Comparison of ENCODE assay signal across 35 mouse cellular contexts in genomic region chr2:58149983-58150405, GRCm38 (mm10). TPM values are rescaled to one million over a fixed set of nuclear protein-coding genes. Genes with fewer than 3 reads are reported as not detected.
DNase-seq lines count a peak whose midpoint lies in the region; ATAC-seq and TF ChIP-seq lines count a peak whose summit lies in the region.
"Had no signal": no experiment of that assay in that cellular context is flagged by ENCODE, and none has a peak within 500 bp of the region (broad histone marks: within the 10 kb centered on the region; RNA-seq: fewer than 3 reads in every experiment).

No protein-coding gene starts in this region.

- TF ChIP-seq EP300 in heart, adult 2 months (IDR thresholded peaks at IDR 0.05; ENCODE audit: insufficient read depth, low read depth, low read length) = no peak

- no peaks in the 10 kb centered on the region for H3K27me3 ChIP-seq in spleen, adult 2 months (ENCODE audit: control insufficient read depth, insufficient read depth, low read length)
- no peaks in the 10 kb centered on the region for H3K27me3 ChIP-seq in heart, adult 2 months (ENCODE audit: control insufficient read depth, insufficient read depth, low read length)
- no peaks in the 10 kb centered on the region for H3K27me3 ChIP-seq in heart, embryonic 12.5 days (replicated peaks)
- H3K27me3 ChIP-seq: heart, embryonic 15.5 days; limb, embryonic 15.5 days; liver, embryonic 13.5 days; neural tube, embryonic 13.5 days; stomach, embryonic 15.5 days had no signal

- H3K4me2 ChIP-seq in heart, embryonic 12.5 days = no peak overlapping the region
- H3K4me2 ChIP-seq: heart, embryonic 15.5 days; limb, embryonic 15.5 days; liver, embryonic 13.5 days; midbrain, embryonic 11.5 days; neural tube, embryonic 13.5 days; stomach, embryonic 15.5 days had no signal

- no peak for TF ChIP-seq CTCF in spleen, adult 2 months (IDR thresholded peaks at IDR 0.05; ENCODE audit: extremely low read depth, insufficient read depth, insufficient read length, insufficient replicate concordance)
- TF ChIP-seq CTCF in heart, adult 2 months (IDR thresholded peaks at IDR 0.05) = no peak

- H3K9ac ChIP-seq in heart, adult 2 months (ENCODE audit: low read depth, low read length) = no peak overlapping the region
- H3K9ac ChIP-seq in heart, embryonic 12.5 days = no peak overlapping the region
- H3K9ac ChIP-seq: heart, embryonic 15.5 days; limb, embryonic 15.5 days; liver, embryonic 13.5 days; neural tube, embryonic 13.5 days; stomach, embryonic 15.5 days had no signal

- H3K79me2 ChIP-seq in heart, adult 2 months (replicated peaks; ENCODE audit: control insufficient read depth, insufficient read depth, low read length) = no peaks in the 10 kb centered on the region

- TF ChIP-seq POLR2A in spleen, adult 2 months (IDR thresholded peaks at IDR 0.05; ENCODE audit: low read depth, low read length) = no peak
- no peak for TF ChIP-seq POLR2A in heart, adult 2 months (IDR thresholded peaks at IDR 0.05; ENCODE audit: insufficient read depth, low read depth, low read length)

- peaks cover 36% of the 10 kb centered on the region for H3K36me3 ChIP-seq in spleen, adult 2 months (ENCODE audit: control insufficient read depth, insufficient read depth, low read length)
- H3K36me3 ChIP-seq in heart, adult 2 months (ENCODE audit: control insufficient read depth, insufficient read depth, low read length) = no peaks in the 10 kb centered on the region
- H3K36me3 ChIP-seq in heart, embryonic 12.5 days = no peaks in the 10 kb centered on the region
- H3K36me3 ChIP-seq: G1E; heart, embryonic 15.5 days; limb, embryonic 10.5 days; limb, embryonic 15.5 days; liver, embryonic 13.5 days; neural tube, embryonic 13.5 days; stomach, embryonic 15.5 days had no signal

- 18% methylated on average over 7 of the region's 7 CpGs for WGBS in spleen, adult 2 months
- 83% methylated on average over 7 of the region's 7 CpGs for WGBS in heart, adult 2 months
- 76% methylated on average over 7 of the region's 7 CpGs for WGBS in heart, embryonic 12.5 days

- intact Hi-C loops in heart, adult 2 months (cut with DNase I) = no loop called here

- peak; percentile 8 for ATAC-seq in activated CD4-positive, CD25-positive, alpha-beta regulatory T cell, adult 4 months
- ATAC-seq in megakaryocyte, adult 5-6 weeks (ENCODE audit: poor library complexity, severe bottlenecking) = peak; percentile 68
- ATAC-seq in heart, embryonic 12.5 days (ENCODE audit: insufficient number of reproducible peaks, low FRiP score) = no peak
- ATAC-seq: forebrain, embryonic 16.5 days; hindbrain, postnatal 0 days; intestine, postnatal 0 days; lung, postnatal 0 days; midbrain, embryonic 16.5 days had no signal

- H3K4me3 ChIP-seq in spleen, adult 2 months (ENCODE audit: extremely low read depth, insufficient read depth, insufficient read length) = no peak overlapping the region
- no peak overlapping the region for H3K4me3 ChIP-seq in heart, adult 2 months
- no peak overlapping the region for H3K4me3 ChIP-seq in heart, embryonic 12.5 days
- H3K4me3 ChIP-seq: erythroblast, embryonic 14.5 days; gastrocnemius, adult 2 months; heart, embryonic 15.5 days; limb, embryonic 10.5 days; limb, embryonic 15.5 days; liver, embryonic 13.5 days; myocyte; neural tube, embryonic 13.5 days; stomach, embryonic 15.5 days had no signal

- H3K9me3 ChIP-seq in heart, embryonic 12.5 days (replicated peaks) = no peaks in the 10 kb centered on the region
- H3K9me3 ChIP-seq: heart, embryonic 15.5 days; limb, embryonic 10.5 days; limb, embryonic 15.5 days; liver, embryonic 13.5 days; neural tube, embryonic 13.5 days; stomach, embryonic 15.5 days had no signal

- peak overlapping the region; percentile 84; the same call in 1 of the 2 replicates for H3K27ac ChIP-seq in spleen, adult 2 months (ENCODE audit: insufficient read depth, low read length)
- H3K27ac ChIP-seq in heart, adult 2 months = no peak overlapping the region
- no peak overlapping the region for H3K27ac ChIP-seq in heart, embryonic 12.5 days (ENCODE audit: poor library complexity, severe bottlenecking)
- H3K27ac ChIP-seq: gastrocnemius, adult 2 months; heart, embryonic 15.5 days; hindbrain, postnatal 0 days; limb, embryonic 10.5 days; limb, embryonic 15.5 days; liver, embryonic 13.5 days; neural tube, embryonic 13.5 days; stomach, embryonic 15.5 days had no signal

- H3K4me1 ChIP-seq in spleen, adult 2 months (ENCODE audit: control insufficient read depth, insufficient read depth, insufficient read length) = peaks cover 11% of the 10 kb centered on the region
- H3K4me1 ChIP-seq in heart, adult 2 months (ENCODE audit: control insufficient read depth, insufficient read depth, low read length) = no peaks in the 10 kb centered on the region
- no peaks in the 10 kb centered on the region for H3K4me1 ChIP-seq in heart, embryonic 12.5 days (replicated peaks)
- H3K4me1 ChIP-seq: heart, embryonic 15.5 days; limb, embryonic 10.5 days; limb, embryonic 15.5 days; neural tube, embryonic 13.5 days; stomach, embryonic 15.5 days had no signal

- peak in 1 of 2 experiments; percentile 83 for DNase-seq in spleen, adult 2 months (ENCODE audit: low read depth in 1 of 2, low spot score in 2 of 2)
- DNase-seq in spleen, postnatal 4 days (ENCODE audit: low spot score in 2 of 2) = no peak
- DNase-seq in heart, adult 2 months = no peak
- DNase-seq in lung, postnatal 14 days = no peak
- no peak for DNase-seq in ovary, postnatal 36 days (ENCODE audit: low spot score)
- DNase-seq: adrenal gland, postnatal 14 days; cerebellum, adult 11 months; cerebellum, adult 9-10 months; gastrocnemius, adult 2 months; gastrocnemius, postnatal 36 days; kidney, adult 9 months; kidney, postnatal 14 days; layer of hippocampus, adult 9-11 months; liver, embryonic 13.5 days; lung, adult 18-20 months; retina, postnatal 1 day; right cerebral cortex, postnatal 14 days; thymus, postnatal 36 days had no signal

RNA-seq across cellular contexts. Expression of gene Cytip, which starts 45.3 kb away (rescaled TPM):
- 152 and 254 TPM in 2 replicates for polyA plus RNA-seq in spleen, adult 2 months (2012; rRNA removed)
- 100 to 1,000 TPM; 474 to 522 TPM for polyA plus RNA-seq in activated CD4-positive, CD25-positive, alpha-beta regulatory T cell, adult 4 months (2017; shearing (Covaris generic))
- total RNA-seq in megakaryocyte, adult 5-6 weeks (2015) = 125 and 144 TPM in 2 replicates
- 285 and 325 TPM in 2 replicates for total RNA-seq in megakaryocyte, adult 5-6 weeks (2017)
- 1 to 10 TPM; 1.3 to 2.5 TPM for total RNA-seq in heart, adult 2 months (2021)
- 2.9 and 5.7 TPM in 2 replicates for polyA plus RNA-seq in heart, adult 2 months (2012; rRNA removed)
- 0.14 and 0.27 TPM in 2 replicates for polyA plus RNA-seq in heart, embryonic 12.5 days (2016; fragmentation: Nextera tagmentation; extraction: Ambion mirVana)
- total RNA-seq: hindbrain, postnatal 0 days had no signal
- polyA plus RNA-seq: erythroblast, embryonic 14.5 days; G1E had no signal

Comparison
In these comparisons a context has a peak if more than half of its experiments do, and no peak if none do; other contexts are left out.
1. RNA of gene Cytip, which starts 45.3 kb away (polyA plus RNA-seq): 474 to 522 TPM in activated CD4-positive, CD25-positive, alpha-beta regulatory T cell, adult 4 months and 152 to 254 TPM in spleen, adult 2 months; 2.9 to 5.7 TPM in heart, adult 2 months and 0.14 to 0.27 TPM in heart, embryonic 12.5 days; every median in the first group is over 10 times any median in the second.